Mouse (Mus musculus) heart, postnatal 0 days (tissue): ENCODE results near the gene Mgea5. TPM values are rescaled to one million over a fixed set of nuclear protein-coding genes. Genes with fewer than 3 reads are reported as not detected.
A peak's percentile ranks its signal among the peaks of the same experiment; 100 is the strongest.
"Not testable (repeated sequence)": the region's sequence is repeated elsewhere in the genome, so short reads cannot be mapped to it uniquely, and the experiment has no call there.

Experiments used
- ATAC-seq: fragments of 200-750 bp; cut with Nextera tagmentation; 2 replicates; pipeline ENCODE4 v1.8.0; 2017; ENCODE audit warnings: low read depth, moderate number of reproducible peaks, moderate library complexity; ENCODE audit not compliant: insufficient read depth
- DNase-seq: peaks from one replicate; pipeline ENCODE4 v3.0.0-alpha.2; 2016; ENCODE audit warnings: low spot score
- H3K27ac ChIP-seq: fragments of 300-500 bp; sonication (generic); 2 replicates; pipeline ENCODE4 v1.5.1; 2014; ENCODE audit warnings: low read depth, mild to moderate bottlenecking
- H3K27me3 ChIP-seq: fragments of 300-500 bp; sonication (generic); 2 replicates; pipeline ENCODE4 v1.6.1; 2014; ENCODE audit warnings: low read length, mixed read lengths; ENCODE audit not compliant: control insufficient read depth, insufficient read depth
- H3K36me3 ChIP-seq: fragments of 300-500 bp; sonication (generic); replicated peaks from 2 replicates; pipeline ENCODE4 v1.6.1; 2014; ENCODE audit warnings: low read length, mixed read lengths; ENCODE audit not compliant: control insufficient read depth, insufficient read depth
- H3K4me1 ChIP-seq: fragments of 300-500 bp; sonication (generic); 2 replicates; pipeline ENCODE4 v1.6.1; 2014; ENCODE audit warnings: antibody characterized with exemption; ENCODE audit not compliant: control insufficient read depth, insufficient read depth
- H3K4me2 ChIP-seq: fragments of 300-500 bp; sonication (generic); 2 replicates; pipeline ENCODE4 v1.6.1; 2014; ENCODE audit warnings: low read depth, mild to moderate bottlenecking, low read length, moderate library complexity
- H3K4me3 ChIP-seq: fragments of 300-500 bp; sonication (generic); 2 replicates; pipeline ENCODE4 v1.5.1; 2014; ENCODE audit warnings: low read depth, low read length
- H3K9ac ChIP-seq: fragments of 300-500 bp; sonication (generic); replicated peaks from 2 replicates; pipeline ENCODE4 v1.6.1; 2014; ENCODE audit warnings: low read depth, low read length, mixed read lengths
- H3K9me3 ChIP-seq: fragments of 300-500 bp; sonication (generic); replicated peaks from 2 replicates; pipeline ENCODE4 v1.6.1; 2016; ENCODE audit warnings: low read length; ENCODE audit not compliant: control insufficient read depth
- CTCF ChIP-seq: IDR thresholded peaks from 2 replicates; pipeline ENCODE4 v1.5.1; 2016; ENCODE audit warnings: antibody characterized with exemption, control low read depth, low read depth
- EP300 ChIP-seq: IDR thresholded peaks from 2 replicates; pipeline ENCODE4 v1.6.1; 2016; ENCODE audit warnings: antibody characterized with exemption, low read depth
- WGBS: fragments of 180-500 bp; shearing (Covaris S2); extraction: QIAGEN DNeasy Blood & Tissue Kit; methylation state at CpG from one replicate; pipeline ENCODE4 v1.1.7; 2014; 5-methylcytosine and 5-hydroxymethylcytosine counted together
- polyA plus RNA-seq: library from polyadenylated mRNA; unstranded; fragments of >200 nt; fragmentation: Nextera tagmentation; extraction: Ambion mirVana; gene quantifications from 2 replicates; pipeline ENCODE4 v1.2.1, GENCODE M21; 2015
- total RNA-seq: library from RNA; depleted of rRNA; stranded (reverse); fragments of >200 nt; gene quantifications from 2 replicates; pipeline ENCODE4 v1.2.3, GENCODE M21; 2014; ENCODE audit warnings: low replicate concordance

Gene Mgea5
- total and polyA plus RNA-seq, 2 experiments from 2014 or later = 19.9 to 84.5 TPM

GRCm38 (mm10) chr19:45813801-45814200 lies 30.2 kb upstream of the Mgea5 start:
- ATAC-seq (peak; percentile 60), DNase-seq (peak; percentile 54)
- Histone ChIP-seq H3K4me2 (peak overlapping the region; percentile 79; the same call in 1 of the 2 replicates), H3K36me3 (0 out of 2 replicates have a peak, but pooled peaks cover 6% of the 10 kb centered on the region), H3K9me3 (no peaks in the 10 kb centered on the region), H3K4me3 (no peak overlapping the region), H3K27me3 (no peaks in the 10 kb centered on the region), H3K4me1 (peaks cover 15% of the 10 kb centered on the region), H3K9ac (no peak overlapping the region), H3K27ac (no peak overlapping the region)
- no peak for TF ChIP-seq EP300
- TF ChIP-seq CTCF = no peak
- WGBS = 15% methylated on average over 9 of the region's 12 CpGs

- peak; percentile 51 for ATAC-seq
- TF ChIP-seq EP300 = no peak
- peak; percentile 81 for TF ChIP-seq CTCF
- Histone ChIP-seq H3K4me1 (peaks cover 15% of the 10 kb centered on the region), H3K36me3 (0 out of 2 replicates have a peak, but pooled peaks cover 3% of the 10 kb centered on the region), H3K27ac (no peak overlapping the region), H3K9me3 (no peaks in the 10 kb centered on the region), H3K4me3 (no peak overlapping the region), H3K9ac (no peak overlapping the region), H3K27me3 (no peaks in the 10 kb centered on the region), H3K4me2 (no peak overlapping the region)
- WGBS = 5% methylated on average over 11 of the region's 11 CpGs
- peak; percentile 36 for DNase-seq
These were observed 29.6 kb upstream of the Mgea5 start for GRCm38 (mm10) chr19:45813263-45813662.

GRCm38 (mm10) chr19:45812673-45813252 lies 29.1 kb upstream of the Mgea5 start:
- Histone ChIP-seq H3K4me3 (no peak overlapping the region; the same call in 1 of the 2 replicates), H3K27me3 (no peaks in the 10 kb centered on the region), H3K27ac (no peak overlapping the region), H3K4me2 (peak overlapping the region; percentile 49), H3K36me3 (no peaks in the 10 kb centered on the region), H3K4me1 (peaks cover 15% of the 10 kb centered on the region), H3K9me3 (no peaks in the 10 kb centered on the region), H3K9ac (no peak overlapping the region)
- 20% methylated on average over 8 of the region's 8 CpGs for WGBS
- ATAC-seq = no peak
- TF ChIP-seq CTCF = no peak
- TF ChIP-seq EP300 = no peak
- no peak for DNase-seq

GRCm38 (mm10) chr19:45812115-45812514 lies 28.5 kb upstream of the Mgea5 start:
- no peak for ATAC-seq
- peak overlapping the region; percentile 24 for H3K4me3 ChIP-seq

GRCm38 (mm10) chr19:45811028-45811674 lies 27.5 kb upstream of the Mgea5 start:
- Histone ChIP-seq H3K36me3 (no peaks in the 10 kb centered on the region), H3K4me2 (no peak overlapping the region), H3K27ac (no peak overlapping the region), H3K4me1 (peaks cover 13% of the 10 kb centered on the region), H3K4me3 (no peak overlapping the region), H3K9ac (no peak overlapping the region), H3K27me3 (no peaks in the 10 kb centered on the region), H3K9me3 (no peaks in the 10 kb centered on the region)
- 59% methylated on average over 12 of the region's 12 CpGs for WGBS
- ATAC-seq (no peak), DNase-seq (no peak)
- TF ChIP-seq CTCF (no peak), EP300 (no peak)

More at GRCm38 (mm10) chr19:45812115-45812514, 28.5 kb upstream of the Mgea5 start:
- no peak for DNase-seq
- Histone ChIP-seq H3K36me3 (no peaks in the 10 kb centered on the region), H3K9ac (no peak overlapping the region), H3K27ac (no peak overlapping the region), H3K4me1 (peaks cover 15% of the 10 kb centered on the region), H3K9me3 (no peaks in the 10 kb centered on the region), H3K27me3 (no peaks in the 10 kb centered on the region), H3K4me2 (peak overlapping the region; percentile 49)
- 4% methylated on average over 16 of the region's 16 CpGs for WGBS
- TF ChIP-seq EP300 (no peak), CTCF (no peak)

- TF ChIP-seq EP300 = no peak
- no peak for TF ChIP-seq CTCF
- WGBS = 92% methylated on average over 4 of the region's 4 CpGs
- Histone ChIP-seq H3K36me3 (no peaks in the 10 kb centered on the region), H3K9ac (no peak overlapping the region), H3K4me2 (no peak overlapping the region), H3K9me3 (no peaks in the 10 kb centered on the region), H3K27me3 (no peaks in the 10 kb centered on the region), H3K4me3 (no peak overlapping the region), H3K4me1 (peaks cover 6% of the 10 kb centered on the region), H3K27ac (no peak overlapping the region)
- no peak for DNase-seq
- ATAC-seq = no peak
These were observed 24.1 kb upstream of the Mgea5 start for GRCm38 (mm10) chr19:45807732-45808131.

GRCm38 (mm10) chr19:45805817-45806216 lies 22.2 kb upstream of the Mgea5 start:
- not testable (repeated sequence) for H3K4me3 ChIP-seq, H3K27ac ChIP-seq, H3K9ac ChIP-seq, H3K4me1 ChIP-seq, H3K36me3 ChIP-seq, H3K4me2 ChIP-seq, ATAC-seq, H3K9me3 ChIP-seq, H3K27me3 ChIP-seq, DNase-seq
- 88% methylated on average over 6 of the region's 6 CpGs for WGBS
